Mouse (Mus musculus) hindbrain, embryonic 16.5 days (tissue): Measurements from ENCODE around the gene Hs3st3a1. TPM values are rescaled to one million over a fixed set of nuclear protein-coding genes. Genes with fewer than 3 reads are reported as not detected.

Experiments used
- ATAC-seq: fragments of 200-750 bp; cut with Nextera tagmentation; 2 replicates; pipeline ENCODE4 v1.8.0; 2017; ENCODE audit warnings: moderate TSS enrichment, moderate library complexity
- H3K27ac ChIP-seq: fragments of 300-500 bp; sonication (generic); 2 replicates; pipeline ENCODE4 v1.5.1; 2014; ENCODE audit warnings: low read depth, mild to moderate bottlenecking, control low read depth, low read length, moderate library complexity
- H3K27me3 ChIP-seq: fragments of 300-500 bp; sonication (generic); replicated peaks from 2 replicates; pipeline ENCODE4 v1.6.1; 2014; ENCODE audit warnings: low read length; ENCODE audit not compliant: control insufficient read depth, insufficient read depth
- H3K36me3 ChIP-seq: fragments of 300-500 bp; sonication (generic); 2 replicates; pipeline ENCODE4 v1.6.1; 2014; ENCODE audit warnings: mild to moderate bottlenecking, low read length, moderate library complexity, mixed read lengths; ENCODE audit not compliant: control insufficient read depth, insufficient read depth
- H3K4me1 ChIP-seq: fragments of 300-500 bp; sonication (generic); 2 replicates; pipeline ENCODE4 v1.6.1; 2014; ENCODE audit warnings: low read depth, low read length; ENCODE audit not compliant: control insufficient read depth, insufficient read depth
- H3K4me2 ChIP-seq: fragments of 300-500 bp; sonication (generic); 2 replicates; pipeline ENCODE4 v1.6.1; 2014; ENCODE audit warnings: mild to moderate bottlenecking, low read length, control low read depth, moderate library complexity
- H3K4me3 ChIP-seq: fragments of 300-500 bp; sonication (generic); 2 replicates; pipeline ENCODE4 v1.5.1; 2014; ENCODE audit warnings: mild to moderate bottlenecking, low read length, control low read depth, moderate library complexity
- H3K9ac ChIP-seq: fragments of 300-500 bp; sonication (generic); 2 replicates; pipeline ENCODE4 v1.6.1; 2014; ENCODE audit warnings: low read depth, mild to moderate bottlenecking, control low read depth, low read length, moderate library complexity
- H3K9me3 ChIP-seq: fragments of 300-500 bp; sonication (generic); 2 replicates; pipeline ENCODE4 v1.6.1; 2014; ENCODE audit warnings: mild to moderate bottlenecking, low read length, moderate library complexity; ENCODE audit not compliant: control insufficient read depth
- WGBS: fragments of 180-500 bp; shearing (Covaris S2); extraction: QIAGEN DNeasy Blood & Tissue Kit; methylation state at CpG from one replicate; pipeline ENCODE4 v1.1.7; 2014; 5-methylcytosine and 5-hydroxymethylcytosine counted together
- polyA plus RNA-seq: library from polyadenylated mRNA; unstranded; fragments of >200 nt; fragmentation: Nextera tagmentation; extraction: Ambion mirVana; gene quantifications from 2 replicates; pipeline ENCODE4 v1.2.1, GENCODE M21; 2015

Gene Hs3st3a1
- polyA plus RNA-seq: 0.98 and 1.00 TPM in 2 replicates

- no peaks in the 10 kb centered on the region for H3K36me3 ChIP-seq
- 1% methylated on average over 32 of the region's 36 CpGs for WGBS
- H3K27ac ChIP-seq: peak within 1 kb of the TSS; percentile 59
- H3K4me3 ChIP-seq: peak within 1 kb of the TSS; percentile 63
- H3K27me3 ChIP-seq: peaks cover 4% of the 10 kb centered on the region
- peak; percentile 84 for ATAC-seq
- H3K9me3 ChIP-seq: no peaks in the 10 kb centered on the region
- peaks cover 18% of the 10 kb centered on the region for H3K4me1 ChIP-seq
- peak within 1 kb of the TSS; percentile 75 for H3K9ac ChIP-seq
- H3K4me2 ChIP-seq: peak within 1 kb of the TSS; percentile 99
These were observed at the start of gene Hs3st3a1 for GRCm38 (mm10) chr11:64434611-64435545. TSS of gene Hs3st3a1 (plus strand) at chr11:64435332.

GRCm38 (mm10) chr11:64386333-64386732 is 48.8 kb upstream of the Hs3st3a1 start:
- no peak overlapping the region for H3K4me2 ChIP-seq
- H3K27me3 ChIP-seq: no peaks in the 10 kb centered on the region
- no peak overlapping the region for H3K4me3 ChIP-seq
- ATAC-seq: no peak
- H3K27ac ChIP-seq: no peak overlapping the region
- no peaks in the 10 kb centered on the region for H3K9me3 ChIP-seq
- H3K4me1 ChIP-seq: no peaks in the 10 kb centered on the region
- H3K9ac ChIP-seq: no peak overlapping the region
- WGBS: 88% methylated on average over 4 of the region's 4 CpGs
- no peaks in the 10 kb centered on the region for H3K36me3 ChIP-seq

- H3K36me3 ChIP-seq: no peaks in the 10 kb centered on the region
- peaks cover 13% of the 10 kb centered on the region for H3K4me1 ChIP-seq
- peak overlapping the region; percentile 52 for H3K27ac ChIP-seq
- ATAC-seq: peak; percentile 94
- H3K9me3 ChIP-seq: no peaks in the 10 kb centered on the region
- no peaks in the 10 kb centered on the region for H3K27me3 ChIP-seq
- peak overlapping the region; percentile 37 for H3K4me2 ChIP-seq
- peak overlapping the region; percentile 19; the same call in 1 of the 2 replicates for H3K9ac ChIP-seq
- H3K4me3 ChIP-seq: no peak overlapping the region
- WGBS: 3% methylated on average over 7 of the region's 7 CpGs
These were observed 38.7 kb upstream of the Hs3st3a1 start for GRCm38 (mm10) chr11:64396331-64396881.

- WGBS: 52% methylated on average over 6 of the region's 6 CpGs
- peak overlapping the region; percentile 52; the same call in 1 of the 2 replicates for H3K27ac ChIP-seq
These were observed 38.2 kb upstream of the Hs3st3a1 start for GRCm38 (mm10) chr11:64396949-64397348.

GRCm38 (mm10) chr11:64397612-64398011 is 37.5 kb upstream of the Hs3st3a1 start:
- H3K27ac ChIP-seq: no peak overlapping the region
- WGBS: 87% methylated on average over 3 of the region's 3 CpGs

More at GRCm38 (mm10) chr11:64396949-64397348, 38.2 kb upstream of the Hs3st3a1 start:
- H3K27me3 ChIP-seq: no peaks in the 10 kb centered on the region; the same call in 1 of the 2 replicates
- H3K4me3 ChIP-seq: no peak overlapping the region
- ATAC-seq: peak; percentile 50
- no peaks in the 10 kb centered on the region for H3K9me3 ChIP-seq
- H3K9ac ChIP-seq: no peak overlapping the region; the same call in 1 of the 2 replicates
- H3K4me2 ChIP-seq: no peak overlapping the region; the same call in 1 of the 2 replicates
- H3K4me1 ChIP-seq: peaks cover 13% of the 10 kb centered on the region
- no peaks in the 10 kb centered on the region for H3K36me3 ChIP-seq

GRCm38 (mm10) chr11:64400534-64401093 is 34.5 kb upstream of the Hs3st3a1 start:
- Histone ChIP-seq H3K27me3 (no peaks in the 10 kb centered on the region; the same call in 1 of the 2 replicates), H3K4me3 (no peak overlapping the region), H3K9ac (no peak overlapping the region), H3K36me3 (no peaks in the 10 kb centered on the region), H3K4me1 (peaks cover 13% of the 10 kb centered on the region), H3K4me2 (no peak overlapping the region), H3K9me3 (no peaks in the 10 kb centered on the region), H3K27ac (no peak overlapping the region)
- ATAC-seq: no peak
- 27% methylated on average over 6 of the region's 6 CpGs for WGBS

More at GRCm38 (mm10) chr11:64397612-64398011, 37.5 kb upstream of the Hs3st3a1 start:
- no peak overlapping the region for H3K4me2 ChIP-seq
- H3K9me3 ChIP-seq: no peaks in the 10 kb centered on the region
- no peak overlapping the region for H3K4me3 ChIP-seq
- peaks cover 13% of the 10 kb centered on the region for H3K4me1 ChIP-seq
- ATAC-seq: no peak
- no peak overlapping the region for H3K9ac ChIP-seq
- H3K36me3 ChIP-seq: no peaks in the 10 kb centered on the region
- H3K27me3 ChIP-seq: no peaks in the 10 kb centered on the region; the same call in 1 of the 2 replicates

GRCm38 (mm10) chr11:64418969-64419368 is 16.2 kb upstream of the Hs3st3a1 start:
- no peak for ATAC-seq
- peaks cover 5% of the 10 kb centered on the region for H3K9me3 ChIP-seq
- 50% methylated on average over 1 of the region's 1 CpGs for WGBS
- no peak overlapping the region for H3K4me3 ChIP-seq
- no peak overlapping the region for H3K4me2 ChIP-seq
- H3K27ac ChIP-seq: no peak overlapping the region
- H3K4me1 ChIP-seq: no peaks in the 10 kb centered on the region
- no peaks in the 10 kb centered on the region for H3K27me3 ChIP-seq
- no peak overlapping the region for H3K9ac ChIP-seq
- no peaks in the 10 kb centered on the region for H3K36me3 ChIP-seq

- ATAC-seq: peak; percentile 82
- H3K4me3 ChIP-seq: peak overlapping the region; percentile 63
- peak overlapping the region; percentile 59 for H3K27ac ChIP-seq
- H3K9me3 ChIP-seq: no peaks in the 10 kb centered on the region
- H3K27me3 ChIP-seq: peaks cover 9% of the 10 kb centered on the region
- under 1% methylated on average over 67 of the region's 81 CpGs for WGBS
- no peaks in the 10 kb centered on the region for H3K36me3 ChIP-seq
- peak overlapping the region; percentile 99 for H3K4me2 ChIP-seq
- peaks cover 18% of the 10 kb centered on the region for H3K4me1 ChIP-seq
- peak overlapping the region; percentile 75 for H3K9ac ChIP-seq
These were observed 647 bp downstream of the Hs3st3a1 start for GRCm38 (mm10) chr11:64435546-64436411.
